Mouse (Mus musculus): ENCODE results near the gene Psen2.

- no peak for TF ChIP-seq EP300 (IDR thresholded peaks at IDR 0.05)
- TF ChIP-seq CTCF (IDR thresholded peaks at IDR 0.05): no peak
Observed at GRCm38 (mm10) chr1:180255294-180256117, 7.7 kb downstream of the Psen2 start.

All from lung, postnatal 0 days (tissue).